Mouse (Mus musculus) thymus, postnatal 0 days (tissue): ENCODE data around the gene Gm9844. TPM values are rescaled to one million over a fixed set of nuclear protein-coding genes. Genes with fewer than 3 reads are reported as not detected.
"Not testable (repeated sequence)": the region's sequence is repeated elsewhere in the genome, so short reads cannot be mapped to it uniquely, and the experiment has no call there.

ENCODE experiments used
- DNase-seq: peaks from one replicate; pipeline ENCODE4 v3.0.0-alpha.2; 2015; ENCODE audit warnings: low spot score
- polyA plus RNA-seq: library from polyadenylated mRNA; unstranded; fragments of >200 nt; fragmentation: Nextera tagmentation; extraction: Ambion mirVana; gene quantifications from 2 replicates; pipeline ENCODE4 v1.2.1, GENCODE M21; 2015

Gm9844 gene
- 12.1 and 19.0 TPM in 2 replicates for polyA plus RNA-seq

DNA sequence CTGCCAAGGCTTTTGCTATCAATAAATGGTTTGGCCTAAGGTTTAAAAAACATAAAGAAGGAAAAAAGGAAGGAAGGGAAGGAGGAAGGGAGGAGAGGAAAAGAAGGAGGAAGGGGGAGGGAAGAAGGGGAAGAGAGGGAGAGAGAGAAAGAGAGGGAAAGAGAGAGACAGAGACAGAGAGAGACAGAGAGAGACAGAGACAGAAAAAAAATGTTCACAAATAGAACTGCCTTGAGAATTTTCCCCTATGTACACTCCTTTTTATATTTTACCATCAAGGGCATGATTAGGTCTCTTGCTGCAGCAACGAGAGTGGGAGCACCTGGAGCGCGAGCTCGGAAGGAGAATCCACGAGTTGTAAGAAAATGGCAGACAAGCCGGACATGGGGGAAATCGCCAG lies at the start of gene Gm9844:
Gene Gm9844 (plus strand): TSS at position 301 of the 400 bp plus-strand sequence.
- no peak for DNase-seq

DNA sequence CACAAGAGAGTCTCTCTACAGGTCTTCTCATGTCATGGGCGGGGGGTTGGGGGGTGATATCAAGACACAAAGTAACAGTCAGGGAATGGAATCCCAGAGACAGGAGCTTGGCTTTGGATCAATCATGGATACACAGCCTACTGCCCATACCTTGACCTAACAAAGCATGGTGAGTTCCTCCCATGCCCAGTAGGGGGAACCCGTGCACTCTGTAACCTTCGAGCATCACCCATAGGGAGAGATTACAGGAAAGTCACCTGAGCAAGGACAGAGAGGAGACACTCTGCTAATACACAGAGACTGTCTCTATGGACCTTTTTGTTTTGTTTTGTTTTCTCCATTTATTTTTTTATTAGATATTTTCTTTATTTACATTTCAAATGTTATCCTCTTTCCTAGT lies 44.5 kb upstream of the Gm9844 start:
- DNase-seq = peak; percentile 68

DNA sequence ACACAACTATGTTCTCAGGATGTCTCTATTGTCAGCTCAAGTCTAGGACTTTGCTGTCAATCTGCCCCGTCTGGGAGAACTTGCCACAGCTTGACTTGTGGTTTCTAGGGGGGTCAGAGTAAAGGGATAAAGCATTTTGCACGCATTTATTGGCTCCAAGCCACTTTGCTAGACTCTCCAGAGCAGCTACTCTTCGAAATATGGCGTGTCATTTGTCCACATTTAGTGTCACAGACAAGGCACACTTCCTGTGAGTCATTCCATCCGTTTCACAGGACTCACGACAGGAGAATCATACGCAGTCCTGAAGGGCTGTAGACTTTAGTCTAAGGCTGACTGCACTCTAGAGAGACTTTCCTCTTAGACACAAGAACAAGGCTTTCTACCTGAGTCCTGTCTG lies 37.6 kb upstream of the Gm9844 start:
- no peak for DNase-seq

DNA sequence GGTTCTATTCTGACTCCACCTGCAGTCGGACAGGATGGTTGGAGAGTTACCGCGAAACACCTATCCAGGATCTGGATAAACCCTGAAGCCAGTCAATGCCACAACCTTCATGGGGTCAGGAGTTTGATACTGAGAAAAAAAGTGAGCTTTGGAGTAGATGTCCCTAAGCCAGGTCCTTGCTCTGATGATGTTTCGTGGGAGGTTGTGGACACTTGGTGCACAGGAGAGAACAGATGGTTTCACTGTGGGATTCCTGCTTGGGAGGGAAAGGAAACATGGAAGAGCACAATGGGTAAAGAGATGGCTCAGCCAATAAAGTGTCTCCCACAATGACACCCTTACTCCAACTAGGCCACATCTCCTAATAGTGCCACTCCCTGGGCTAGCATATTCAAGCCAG lies 34.8 kb upstream of the Gm9844 start:
- no peak for DNase-seq

DNA sequence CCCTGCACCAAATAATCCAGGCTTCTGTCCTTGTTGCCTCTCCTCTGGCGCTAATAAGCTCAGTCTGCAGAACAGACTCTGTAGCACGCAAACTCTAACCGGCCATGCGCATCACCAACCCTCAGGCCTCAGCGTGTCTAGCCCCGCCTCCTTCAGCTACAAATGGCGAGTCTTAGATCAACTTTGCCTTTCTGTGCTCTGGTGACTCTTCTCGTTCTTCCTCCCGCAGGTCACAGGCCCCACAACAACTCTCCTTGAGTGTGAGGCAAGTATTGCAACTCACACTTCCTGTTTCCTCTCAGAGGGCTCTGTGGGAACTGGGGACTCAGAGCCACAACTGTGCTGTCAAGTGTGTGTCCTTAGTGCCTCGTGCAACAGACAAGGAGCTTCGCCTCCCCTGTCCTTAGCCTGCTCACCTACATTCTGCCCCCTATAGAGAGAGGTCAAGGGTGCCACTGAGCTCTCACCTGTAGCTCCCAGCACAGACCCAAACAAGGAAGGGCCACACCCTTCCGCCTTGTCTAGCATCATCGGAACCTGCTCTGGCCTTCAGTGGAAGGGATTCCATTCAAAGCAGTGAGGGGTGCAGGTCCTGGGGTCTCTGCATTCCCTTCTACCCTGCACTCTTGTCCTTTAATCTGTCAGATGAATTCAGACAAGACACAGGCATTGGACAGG lies 23.1 kb upstream of the Gm9844 start:
- not testable (repeated sequence) for DNase-seq

DNA sequence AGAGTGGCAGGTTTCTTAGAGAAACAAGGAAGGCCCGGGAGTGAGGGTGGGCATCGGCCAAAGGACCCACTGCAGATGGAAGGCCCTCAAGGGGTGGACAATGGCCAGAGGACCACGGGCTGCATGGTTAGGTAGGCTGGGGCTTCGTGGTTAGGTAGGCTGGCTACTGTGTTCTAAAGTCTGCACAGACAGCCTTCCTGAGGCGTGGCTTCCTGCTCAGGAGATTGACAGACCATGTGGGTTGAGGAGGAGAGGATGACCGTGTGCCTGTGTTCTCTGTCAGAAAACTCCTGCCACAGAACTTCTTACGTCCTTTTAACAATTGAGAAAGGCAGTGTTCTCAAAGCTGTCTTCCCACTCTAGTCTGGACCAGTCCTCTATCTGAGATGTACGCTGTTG lies 22.6 kb upstream of the Gm9844 start:
- no peak for DNase-seq

DNA sequence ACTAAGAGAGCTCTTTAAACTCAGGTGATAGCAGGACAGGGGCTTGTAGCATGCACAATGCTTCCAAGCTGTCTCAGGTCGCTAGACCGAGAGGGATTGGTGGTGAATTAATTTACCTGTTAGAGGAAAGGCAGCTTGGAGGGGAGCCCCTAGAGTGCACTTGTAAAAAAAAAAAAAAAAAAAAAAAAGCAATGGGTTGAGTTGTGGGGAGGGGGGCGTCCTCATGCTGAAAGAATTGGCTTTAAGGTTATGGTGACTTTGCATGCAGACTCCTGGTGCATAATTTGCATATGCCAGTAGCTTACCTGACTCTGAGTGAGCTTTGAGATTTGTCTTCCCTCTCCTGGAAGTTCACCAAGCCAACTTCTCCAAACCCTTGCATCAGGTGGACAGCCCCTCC lies 21.7 kb upstream of the Gm9844 start:
- DNase-seq = no peak

DNA sequence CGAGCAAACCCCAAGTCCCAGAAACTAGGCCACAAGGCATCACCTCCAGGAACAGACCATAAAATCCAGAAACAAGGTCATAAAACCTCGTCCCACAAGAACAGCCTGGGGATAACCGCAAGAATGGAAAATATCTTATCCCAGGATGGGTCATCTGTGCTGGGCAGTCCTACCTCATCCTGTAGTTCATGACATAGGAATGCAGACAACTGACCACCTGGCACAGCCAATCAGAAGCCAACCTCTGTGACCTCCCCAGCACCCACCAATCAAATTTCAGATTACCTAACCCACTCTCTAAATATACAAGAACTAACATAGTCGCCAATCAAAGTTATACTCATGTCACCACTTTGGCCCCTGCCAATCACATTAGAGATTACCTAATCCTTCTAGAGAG lies 21.0 kb upstream of the Gm9844 start:
- DNase-seq = no peak

DNA sequence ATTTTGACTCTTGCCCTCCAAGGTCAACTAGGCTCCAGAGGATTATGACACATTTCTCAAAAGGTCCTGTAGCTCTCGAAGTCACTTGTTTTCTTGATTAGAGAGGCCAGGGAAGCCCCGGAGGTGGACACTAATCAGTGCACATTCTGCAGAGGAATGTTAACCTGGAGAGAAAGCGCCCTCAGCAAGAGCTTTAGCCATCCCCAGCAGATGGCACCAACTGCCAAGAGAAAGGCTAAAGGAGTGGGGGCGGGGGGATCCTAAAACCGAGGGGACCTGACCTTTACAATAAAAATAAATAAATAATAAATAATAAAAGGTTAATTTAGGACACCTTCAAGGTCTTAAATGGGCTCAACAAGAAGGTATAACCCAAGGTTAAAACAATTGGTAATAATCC lies 17.9 kb upstream of the Gm9844 start:
- DNase-seq = no peak

DNA sequence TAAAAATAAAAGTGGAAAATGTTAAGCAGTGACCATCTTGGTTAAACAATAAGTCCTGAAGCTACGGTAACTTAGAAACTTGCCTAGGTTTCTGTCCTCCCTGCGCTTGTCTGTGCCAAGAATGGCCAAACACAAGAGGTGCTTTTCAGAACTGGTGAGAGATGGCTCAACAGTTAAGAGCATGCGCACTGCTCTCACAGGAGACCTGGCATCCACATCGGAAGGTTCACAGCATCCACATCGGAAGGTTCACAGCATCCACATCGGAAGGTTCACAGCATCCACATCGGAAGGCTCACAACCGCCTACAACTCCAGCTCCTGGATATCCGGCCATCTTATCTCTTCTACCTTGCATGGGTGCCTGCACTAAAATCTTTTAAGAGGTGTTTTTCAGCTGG lies 16.8 kb upstream of the Gm9844 start:
- no peak for DNase-seq

DNA sequence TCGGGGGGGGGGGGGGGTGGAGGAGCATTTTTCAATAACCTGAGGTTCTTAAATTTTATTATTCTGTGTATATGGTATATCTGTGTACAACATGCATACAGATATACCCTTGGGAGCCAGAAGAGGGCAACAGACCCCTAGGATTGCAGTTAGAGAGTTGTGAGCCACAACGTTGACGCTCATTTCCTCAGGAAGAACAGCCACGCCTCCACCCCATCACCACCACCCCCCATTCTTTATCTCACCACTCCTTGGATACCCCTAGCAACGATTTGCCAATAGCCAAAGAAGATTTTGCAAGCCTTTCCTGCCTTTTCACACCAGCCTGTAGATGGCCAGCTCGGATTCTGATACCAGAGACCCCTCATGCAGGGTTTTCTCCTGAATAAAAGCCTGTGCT lies 16.3 kb upstream of the Gm9844 start:
- peak; percentile 55 for DNase-seq

DNA sequence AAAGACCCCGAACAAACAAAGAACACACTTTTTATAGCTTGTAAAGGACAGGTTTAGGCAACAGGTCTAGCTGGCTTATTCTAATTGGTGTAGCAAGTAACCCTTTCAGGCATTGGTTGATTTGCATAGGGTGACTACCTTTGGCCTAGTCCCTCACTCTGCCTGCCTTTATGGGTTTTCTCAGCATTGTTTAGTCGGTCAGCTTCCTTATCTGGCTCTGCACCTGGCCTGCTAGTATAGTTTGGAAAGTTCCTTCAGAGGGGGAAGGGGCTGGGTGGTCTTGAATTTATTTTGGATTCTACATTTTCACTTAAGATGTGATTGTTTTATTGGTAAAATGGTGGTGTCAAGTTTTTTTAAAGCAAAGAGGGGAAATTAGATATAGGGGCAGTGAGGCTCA lies 15.4 kb upstream of the Gm9844 start:
- DNase-seq = not testable (repeated sequence)

DNA sequence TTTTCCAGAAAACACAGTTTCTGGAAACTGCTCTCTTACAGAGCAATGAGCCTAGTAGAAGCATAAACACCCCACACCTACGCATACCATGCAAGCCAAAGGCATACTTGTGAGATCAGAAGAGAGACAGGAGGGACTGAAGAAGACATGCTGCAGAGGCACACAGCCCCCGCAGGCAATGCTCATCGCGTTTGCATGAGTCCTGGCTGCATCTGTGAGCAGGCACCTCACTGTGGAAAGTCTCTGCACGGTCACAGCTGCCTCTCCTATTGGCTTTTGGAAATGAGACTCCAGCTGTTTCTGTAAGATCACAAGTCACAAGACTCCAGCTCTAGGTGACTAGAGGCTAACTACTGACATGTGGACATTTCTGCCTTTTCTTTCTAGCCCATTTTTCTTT lies 11.9 kb upstream of the Gm9844 start:
- DNase-seq = no peak

DNA sequence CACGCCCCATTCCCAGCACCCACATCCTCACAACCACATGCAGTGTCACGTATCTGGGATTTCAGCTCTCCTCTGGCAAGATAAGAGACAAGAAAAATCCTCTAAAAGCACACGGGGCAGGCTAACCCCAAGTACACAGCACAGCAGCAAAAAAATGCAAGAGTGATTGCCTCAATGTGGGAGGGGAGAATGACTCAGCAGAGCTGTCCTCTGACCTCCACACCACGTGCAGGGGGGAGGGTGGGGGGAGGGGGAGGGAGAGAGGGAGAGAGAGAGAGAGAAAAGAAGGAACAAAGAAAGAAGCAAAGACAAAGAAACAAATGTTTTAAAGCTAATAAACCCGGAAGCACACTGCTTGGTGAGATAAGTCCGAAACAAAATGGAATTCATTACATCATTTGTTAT lies 11.1 kb upstream of the Gm9844 start:
- DNase-seq = no peak

DNA sequence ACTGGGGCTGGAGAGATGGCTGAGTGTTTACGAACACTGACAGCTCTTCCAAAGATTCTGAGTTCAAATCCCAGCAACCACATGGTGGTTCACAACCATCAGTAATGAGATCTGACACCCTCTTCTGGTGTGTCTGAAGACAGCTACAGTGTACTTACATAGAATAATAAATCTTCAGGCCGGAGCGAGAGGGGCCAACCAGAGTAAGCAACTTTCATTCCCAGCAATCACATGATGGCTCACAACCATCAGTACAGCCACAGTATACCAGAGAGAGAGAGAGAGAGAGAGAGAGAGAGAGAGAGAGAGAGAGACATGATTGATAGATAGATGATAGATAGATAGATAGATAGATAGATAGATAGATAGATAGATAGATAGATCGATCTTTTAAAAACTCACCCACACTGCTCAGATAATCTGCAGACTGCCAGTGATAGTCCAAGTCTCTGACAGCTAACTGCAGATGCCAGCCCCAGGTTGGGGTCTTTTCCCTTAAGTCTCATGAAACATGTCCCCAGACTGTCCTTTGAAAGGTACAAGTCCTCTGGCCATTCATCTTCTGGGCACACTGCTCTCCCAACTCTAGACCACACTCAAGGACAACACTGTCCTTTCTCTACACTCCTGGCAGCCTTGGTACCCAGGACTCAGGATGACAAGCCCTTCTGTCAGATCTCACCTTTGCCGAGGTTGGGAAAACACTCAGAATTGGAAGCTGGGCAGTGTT lies 10.3 kb upstream of the Gm9844 start:
- no peak for DNase-seq

DNA sequence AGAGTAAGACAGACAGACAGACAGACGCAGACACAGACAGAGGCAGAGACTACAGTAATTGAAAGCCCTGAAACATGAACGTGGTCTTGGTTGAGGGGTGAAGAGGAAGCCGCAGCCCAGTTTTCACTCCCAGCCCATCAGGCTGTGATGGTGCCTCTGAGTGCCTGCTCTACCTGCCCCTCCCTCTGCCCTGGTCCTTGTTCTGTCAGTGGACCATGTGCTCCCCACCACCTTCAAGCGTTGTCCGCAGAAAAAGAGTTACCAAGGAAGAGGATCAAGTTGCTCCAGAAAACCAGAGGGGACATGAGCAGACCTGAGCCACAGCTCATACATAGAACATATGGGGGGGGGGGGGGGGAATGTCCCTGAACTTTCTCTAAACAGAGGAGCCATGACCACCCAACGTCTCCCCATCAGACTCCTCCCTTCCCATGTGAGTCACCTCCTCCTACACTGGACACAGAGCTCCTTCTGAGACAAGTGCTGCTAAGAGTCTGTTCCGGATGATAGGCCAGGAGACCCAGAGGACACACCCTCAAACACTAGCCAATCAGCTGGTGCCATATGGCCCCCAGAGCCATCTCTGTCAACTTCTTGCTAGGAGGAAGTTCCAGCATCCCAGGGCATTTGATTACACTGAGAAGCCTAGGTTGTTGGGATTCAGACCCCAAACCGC lies 9.3 kb upstream of the Gm9844 start:
- DNase-seq = no peak

DNA sequence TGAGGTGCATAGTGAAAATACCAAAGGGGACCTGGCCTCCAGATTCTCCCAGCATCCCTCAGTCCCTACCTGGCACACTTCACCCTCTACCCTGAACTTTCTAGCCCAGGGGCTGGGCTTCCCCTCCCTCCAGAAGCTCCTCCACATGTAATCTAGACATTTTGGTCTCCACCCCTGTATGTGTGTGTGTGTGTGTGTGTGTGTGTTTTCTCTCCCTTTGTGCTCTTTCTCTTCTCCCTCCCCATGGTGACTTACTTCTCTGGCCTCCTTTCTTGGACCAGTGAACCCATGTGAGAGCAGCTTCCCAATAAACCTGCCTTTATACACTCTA lies 8.8 kb upstream of the Gm9844 start:
- no peak for DNase-seq

DNA sequence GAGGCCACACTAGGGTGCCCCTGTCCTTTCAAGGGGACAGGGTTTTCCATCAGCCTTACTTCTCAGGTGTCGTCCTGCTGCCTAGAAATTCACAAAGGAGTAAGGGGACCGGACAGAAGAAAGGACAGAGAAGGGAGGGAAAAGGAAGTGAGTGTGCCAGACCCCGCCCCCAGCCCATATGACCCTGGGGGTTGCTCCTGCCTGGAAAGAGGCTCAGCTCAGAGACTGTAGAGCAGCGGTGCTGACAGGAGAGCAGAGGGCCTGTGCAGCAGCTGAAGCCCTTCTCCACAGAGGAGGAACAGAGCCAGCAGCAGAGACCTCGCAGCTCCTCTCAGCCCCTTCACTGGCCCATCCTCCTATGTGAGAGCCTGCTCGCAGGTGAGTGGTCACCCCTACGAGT lies 8.3 kb upstream of the Gm9844 start:
- DNase-seq = no peak

DNA sequence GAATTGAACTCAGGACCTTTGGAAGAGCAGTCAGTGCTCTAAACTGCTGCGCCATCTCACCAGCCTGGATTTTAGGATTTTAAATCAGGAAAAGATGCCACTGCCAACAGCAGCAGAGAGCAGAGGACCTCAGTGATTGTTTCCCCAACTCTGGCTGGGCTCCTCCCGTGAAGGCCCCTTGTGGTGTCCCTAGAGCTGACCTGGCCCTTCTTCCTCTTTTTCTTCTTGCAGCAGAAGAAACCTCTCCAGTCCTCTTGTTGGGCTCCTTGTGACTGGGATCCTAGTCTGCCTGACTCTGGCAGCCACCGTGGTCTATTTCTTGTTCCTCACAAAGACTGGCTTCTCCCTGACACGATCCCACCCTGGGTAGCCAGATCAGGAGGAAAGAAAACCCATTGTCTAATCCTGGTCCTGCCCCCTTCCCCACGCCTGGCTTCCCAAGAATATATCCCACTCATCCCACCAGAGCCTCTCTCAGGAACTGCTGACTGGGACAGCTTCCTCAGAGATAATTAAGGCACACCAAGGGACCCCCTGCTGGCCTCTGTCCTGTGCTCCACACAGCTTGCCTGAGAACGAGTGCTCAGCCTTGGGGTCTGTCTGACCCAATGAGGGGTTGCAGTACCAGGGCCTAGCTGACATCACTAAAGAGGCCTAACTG lies 5.4 kb upstream of the Gm9844 start:
- DNase-seq = no peak

DNA sequence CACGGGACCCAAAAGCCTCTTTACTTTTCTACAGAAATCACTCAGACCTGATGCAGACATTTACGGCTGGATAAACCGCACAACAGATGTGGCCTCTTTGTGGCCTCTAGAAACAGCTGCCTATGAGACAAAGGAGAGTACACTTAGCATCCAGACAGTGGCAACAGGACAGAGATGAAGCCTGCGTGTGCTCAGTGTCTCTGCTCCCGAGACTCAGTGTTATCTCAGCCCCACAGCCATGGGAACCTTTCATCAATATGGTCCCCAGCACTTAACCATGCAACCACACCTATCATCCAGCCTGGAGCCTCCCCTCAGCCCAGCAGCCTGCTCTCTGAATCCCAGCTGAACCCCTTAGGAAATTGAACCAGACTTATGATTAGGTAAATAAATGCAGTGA lies 2.8 kb upstream of the Gm9844 start:
- no peak for DNase-seq

DNA sequence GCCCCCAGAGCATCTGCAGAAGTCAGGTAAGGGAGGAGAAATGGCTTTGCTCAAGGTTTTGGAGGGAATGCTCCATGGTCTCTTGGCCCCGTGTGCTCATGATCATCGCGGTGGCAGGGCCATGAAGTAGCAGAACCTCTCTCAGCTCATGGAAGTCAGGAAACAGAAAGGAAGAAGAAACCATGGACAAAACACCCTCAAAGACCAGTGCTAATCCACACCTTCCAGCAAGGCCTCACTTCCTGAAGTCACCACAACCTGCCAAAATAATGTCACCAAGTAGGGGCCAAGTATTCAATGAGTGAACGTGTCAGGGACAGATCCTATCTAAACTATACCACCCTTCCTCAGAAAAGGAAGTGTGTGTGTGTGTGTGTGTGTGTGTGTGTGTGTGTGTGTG lies 840 bp downstream of the Gm9844 start:
- DNase-seq = no peak

DNA sequence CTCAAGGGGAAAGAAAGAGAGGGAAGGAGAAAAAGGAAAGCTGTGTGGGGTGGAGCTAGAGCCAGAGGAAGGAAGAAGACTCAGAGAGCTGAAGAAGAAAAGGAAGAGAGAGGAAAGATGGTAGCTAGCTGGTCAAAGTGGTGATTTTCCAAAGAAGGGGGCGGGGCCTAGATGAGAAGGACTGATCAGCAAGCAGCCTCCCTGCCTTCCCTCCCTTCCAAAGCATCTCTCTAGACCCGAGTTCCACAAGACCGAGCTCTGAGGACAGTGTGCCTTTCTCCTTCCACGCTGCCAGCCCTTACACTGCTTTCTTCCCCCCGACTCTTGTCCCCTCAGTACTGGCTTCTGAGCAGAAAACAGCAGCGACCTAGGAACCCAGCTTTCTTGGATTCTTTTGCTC lies 2.1 kb downstream of the Gm9844 start:
- DNase-seq = no peak
